Mouse (Mus musculus) bone marrow, adult 2 months (tissue): Measurements from ENCODE around the gene Prim2. TPM values are rescaled to one million over a fixed set of nuclear protein-coding genes. Genes with fewer than 3 reads are reported as not detected.
"Not testable (repeated sequence)": the region's sequence is repeated elsewhere in the genome, so short reads cannot be mapped to it uniquely, and the experiment has no call there.

Source experiments
- H3K27ac ChIP-seq: fragments of 200-500 bp; 2 replicates; pipeline ENCODE4 v1.5.1; 2012; ENCODE audit warnings: low read depth, mild to moderate bottlenecking, control low read depth, inconsistent platforms, low read length; ENCODE audit not compliant: control insufficient read depth, poor library complexity, insufficient read depth
- H3K4me1 ChIP-seq: fragments of 200-500 bp; 2 replicates; pipeline ENCODE4 v1.6.1; 2011; ENCODE audit warnings: low read length; ENCODE audit not compliant: control insufficient read depth, insufficient read depth
- H3K4me3 ChIP-seq: fragments of 200-500 bp; replicated peaks from 2 replicates; pipeline ENCODE3; 2011; ENCODE audit warnings: mild to moderate bottlenecking, low read depth, low read length, control low read depth; ENCODE audit not compliant: control insufficient read depth
- CTCF ChIP-seq: fragments of 200-500 bp; IDR thresholded peaks from 2 replicates; pipeline ENCODE4 v1.5.1; 2011; ENCODE audit warnings: low read length, control low read depth; ENCODE audit not compliant: control insufficient read depth, insufficient read depth
- POLR2A ChIP-seq: fragments of 200-500 bp; IDR thresholded peaks from 2 replicates; pipeline ENCODE4 v1.6.1; 2011; ENCODE audit warnings: low read depth, mild to moderate bottlenecking, control low read depth, low read length, borderline replicate concordance; ENCODE audit not compliant: control insufficient read depth
- WGBS: fragments of 180-500 bp; shearing (Covaris S2); methylation state at CpG from one replicate; pipeline ENCODE4 v1.1.7; 2018; 5-methylcytosine and 5-hydroxymethylcytosine counted together
- polyA plus RNA-seq: library from polyadenylated mRNA; stranded (reverse); fragments of >200 nt; gene quantifications from 2 replicates; pipeline ENCODE4 v1.2.4, GENCODE M21; 2011; ENCODE audit warnings: low replicate concordance; ENCODE audit not compliant: missing spikeins, insufficient read depth, insufficient read length

Prim2 gene
- polyA plus RNA-seq, 1 experiment, result 40.0 TPM

- H3K27ac ChIP-seq, result no peak overlapping the region
- no peak for TF ChIP-seq CTCF
- no peak for TF ChIP-seq POLR2A
- H3K4me3 ChIP-seq, result no peak overlapping the region
- 82% methylated on average over 1 of the region's 1 CpGs for WGBS
- H3K4me1 ChIP-seq, result no peaks in the 10 kb centered on the region; the same call in 1 of the 2 replicates
Observed at GRCm38 (mm10) chr1:33645689-33646088, 23.9 kb downstream of the Prim2 start.

- H3K4me1 ChIP-seq, result no peaks in the 10 kb centered on the region
- TF ChIP-seq CTCF (no peak), POLR2A (no peak)
- WGBS, result 91% methylated on average over 2 of the region's 2 CpGs
- H3K27ac ChIP-seq, result no peak overlapping the region
- H3K4me3 ChIP-seq, result no peak overlapping the region
Observed at GRCm38 (mm10) chr1:33641139-33641538, 28.5 kb downstream of the Prim2 start.

- no peak for TF ChIP-seq CTCF
- no peak for TF ChIP-seq POLR2A
- H3K4me1 ChIP-seq, result no peaks in the 10 kb centered on the region
- no peak overlapping the region for H3K4me3 ChIP-seq
- H3K27ac ChIP-seq, result no peak overlapping the region
- WGBS, result 87% methylated on average over 5 of the region's 5 CpGs
Observed at GRCm38 (mm10) chr1:33640089-33640488, 29.5 kb downstream of the Prim2 start.

- 0 out of 2 replicates have a peak, but pooled peaks have one; percentile 2 for TF ChIP-seq CTCF
- TF ChIP-seq POLR2A, result no peak
- Histone ChIP-seq H3K27ac (no peak overlapping the region), H3K4me3 (no peak overlapping the region), H3K4me1 (no peaks in the 10 kb centered on the region)
- 81% methylated on average over 7 of the region's 7 CpGs for WGBS
Observed at GRCm38 (mm10) chr1:33639234-33639633, 30.4 kb downstream of the Prim2 start.

GRCm38 (mm10) chr1:33637827-33638226, 31.8 kb downstream of the Prim2 start:
- Histone ChIP-seq H3K4me3 (no peak overlapping the region), H3K4me1 (no peaks in the 10 kb centered on the region)
- WGBS, result 94% methylated on average over 14 of the region's 14 CpGs

GRCm38 (mm10) chr1:33636421-33637195, 33.0 kb downstream of the Prim2 start:
- no peak for TF ChIP-seq POLR2A
- no peak for TF ChIP-seq CTCF
- H3K4me3 ChIP-seq, result no peak overlapping the region
- WGBS, result 93% methylated on average over 10 of the region's 10 CpGs
- H3K27ac ChIP-seq, result no peak overlapping the region
- H3K4me1 ChIP-seq, result peaks cover 1% of the 10 kb centered on the region; the same call in 1 of the 2 replicates

More at GRCm38 (mm10) chr1:33637827-33638226, 31.8 kb downstream of the Prim2 start:
- TF ChIP-seq POLR2A (no peak), CTCF (no peak)
- no peak overlapping the region for H3K27ac ChIP-seq

- 79% methylated on average over 1 of the region's 1 CpGs for WGBS
- H3K27ac ChIP-seq, result peak overlapping the region; percentile 2; the same call in 1 of the 2 replicates
- H3K4me1 ChIP-seq, H3K4me3 ChIP-seq: not testable (repeated sequence)
Observed at GRCm38 (mm10) chr1:33631002-33631618, 38.5 kb downstream of the Prim2 start.

- Histone ChIP-seq H3K4me1 (peaks cover 3% of the 10 kb centered on the region; the same call in 1 of the 2 replicates), H3K27ac (peak overlapping the region; percentile 60; the same call in 1 of the 2 replicates), H3K4me3 (no peak overlapping the region)
- WGBS, result 63% methylated on average over 6 of the region's 6 CpGs
- no peak for TF ChIP-seq POLR2A
- TF ChIP-seq CTCF, result no peak
Observed at GRCm38 (mm10) chr1:33627803-33628202, 41.8 kb downstream of the Prim2 start.

GRCm38 (mm10) chr1:33627070-33627469, 42.5 kb downstream of the Prim2 start:
- no peak for TF ChIP-seq POLR2A
- TF ChIP-seq CTCF, result no peak
- peaks cover 3% of the 10 kb centered on the region; the same call in 1 of the 2 replicates for H3K4me1 ChIP-seq
- no peak overlapping the region for H3K4me3 ChIP-seq
- H3K27ac ChIP-seq, result no peak overlapping the region
- 61% methylated on average over 2 of the region's 2 CpGs for WGBS
